Mouse (Mus musculus) heart, postnatal 0 days (tissue): Measurements from ENCODE around the gene Tnfrsf8. TPM values are rescaled to one million over a fixed set of nuclear protein-coding genes. Genes with fewer than 3 reads are reported as not detected.

Experiments used
- ATAC-seq: fragments of 200-750 bp; cut with Nextera tagmentation; 2 replicates; pipeline ENCODE4 v1.8.0; 2017; ENCODE audit warnings: low read depth, moderate number of reproducible peaks, moderate library complexity; ENCODE audit not compliant: insufficient read depth
- DNase-seq: peaks from one replicate; pipeline ENCODE4 v3.0.0-alpha.2; 2016; ENCODE audit warnings: low spot score
- H3K27ac ChIP-seq: fragments of 300-500 bp; sonication (generic); 2 replicates; pipeline ENCODE4 v1.5.1; 2014; ENCODE audit warnings: low read depth, mild to moderate bottlenecking
- H3K27me3 ChIP-seq: fragments of 300-500 bp; sonication (generic); 2 replicates; pipeline ENCODE4 v1.6.1; 2014; ENCODE audit warnings: low read length, mixed read lengths; ENCODE audit not compliant: control insufficient read depth, insufficient read depth
- H3K36me3 ChIP-seq: fragments of 300-500 bp; sonication (generic); replicated peaks from 2 replicates; pipeline ENCODE4 v1.6.1; 2014; ENCODE audit warnings: low read length, mixed read lengths; ENCODE audit not compliant: control insufficient read depth, insufficient read depth
- H3K4me1 ChIP-seq: fragments of 300-500 bp; sonication (generic); 2 replicates; pipeline ENCODE4 v1.6.1; 2014; ENCODE audit warnings: antibody characterized with exemption; ENCODE audit not compliant: control insufficient read depth, insufficient read depth
- H3K4me2 ChIP-seq: fragments of 300-500 bp; sonication (generic); 2 replicates; pipeline ENCODE4 v1.6.1; 2014; ENCODE audit warnings: low read depth, mild to moderate bottlenecking, low read length, moderate library complexity
- H3K4me3 ChIP-seq: fragments of 300-500 bp; sonication (generic); 2 replicates; pipeline ENCODE4 v1.5.1; 2014; ENCODE audit warnings: low read depth, low read length
- H3K9ac ChIP-seq: fragments of 300-500 bp; sonication (generic); replicated peaks from 2 replicates; pipeline ENCODE4 v1.6.1; 2014; ENCODE audit warnings: low read depth, low read length, mixed read lengths
- H3K9me3 ChIP-seq: fragments of 300-500 bp; sonication (generic); replicated peaks from 2 replicates; pipeline ENCODE4 v1.6.1; 2016; ENCODE audit warnings: low read length; ENCODE audit not compliant: control insufficient read depth
- CTCF ChIP-seq: IDR thresholded peaks from 2 replicates; pipeline ENCODE4 v1.5.1; 2016; ENCODE audit warnings: antibody characterized with exemption, control low read depth, low read depth
- EP300 ChIP-seq: IDR thresholded peaks from 2 replicates; pipeline ENCODE4 v1.6.1; 2016; ENCODE audit warnings: antibody characterized with exemption, low read depth
- WGBS: fragments of 180-500 bp; shearing (Covaris S2); extraction: QIAGEN DNeasy Blood & Tissue Kit; methylation state at CpG from one replicate; pipeline ENCODE4 v1.1.7; 2014; 5-methylcytosine and 5-hydroxymethylcytosine counted together
- polyA plus RNA-seq: library from polyadenylated mRNA; unstranded; fragments of >200 nt; fragmentation: Nextera tagmentation; extraction: Ambion mirVana; gene quantifications from 2 replicates; pipeline ENCODE4 v1.2.1, GENCODE M21; 2015
- total RNA-seq: library from RNA; depleted of rRNA; stranded (reverse); fragments of >200 nt; gene quantifications from 2 replicates; pipeline ENCODE4 v1.2.3, GENCODE M21; 2014; ENCODE audit warnings: low replicate concordance

Gene Tnfrsf8
- total and polyA plus RNA-seq, 2 experiments from 2014 or later: 0.04 TPM; not detected in 1

DNA sequence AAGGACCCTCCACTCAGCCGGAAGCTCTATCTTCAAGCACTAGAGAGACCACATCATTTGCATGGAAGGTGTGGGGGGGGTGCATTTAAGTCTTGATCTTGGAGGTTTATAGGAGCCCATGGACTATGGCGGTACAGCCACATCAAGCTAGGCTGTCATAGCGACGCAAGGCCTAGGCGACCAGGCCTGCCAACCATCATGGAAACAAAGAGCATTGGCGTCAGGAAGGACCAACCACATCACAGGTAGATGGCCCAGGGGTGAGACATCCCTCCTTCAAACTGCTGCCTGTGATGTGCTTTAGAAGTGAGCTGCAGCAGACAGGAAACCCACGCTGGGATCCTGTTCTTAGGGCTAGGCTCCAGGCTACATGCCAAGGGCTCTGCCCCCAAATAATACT lies 78.9 kb downstream of the Tnfrsf8 start:
- ATAC-seq (no peak), DNase-seq (no peak)
- Histone ChIP-seq H3K4me1 (0 out of 2 replicates have a peak, but pooled peaks cover 9% of the 10 kb centered on the region), H3K4me3 (no peak overlapping the region), H3K9ac (no peak overlapping the region), H3K36me3 (no peaks in the 10 kb centered on the region), H3K9me3 (no peaks in the 10 kb centered on the region), H3K27me3 (no peaks in the 10 kb centered on the region), H3K4me2 (no peak overlapping the region), H3K27ac (no peak overlapping the region)
- WGBS: 82% methylated on average over 7 of the region's 7 CpGs
- TF ChIP-seq EP300 (no peak), CTCF (no peak)

DNA sequence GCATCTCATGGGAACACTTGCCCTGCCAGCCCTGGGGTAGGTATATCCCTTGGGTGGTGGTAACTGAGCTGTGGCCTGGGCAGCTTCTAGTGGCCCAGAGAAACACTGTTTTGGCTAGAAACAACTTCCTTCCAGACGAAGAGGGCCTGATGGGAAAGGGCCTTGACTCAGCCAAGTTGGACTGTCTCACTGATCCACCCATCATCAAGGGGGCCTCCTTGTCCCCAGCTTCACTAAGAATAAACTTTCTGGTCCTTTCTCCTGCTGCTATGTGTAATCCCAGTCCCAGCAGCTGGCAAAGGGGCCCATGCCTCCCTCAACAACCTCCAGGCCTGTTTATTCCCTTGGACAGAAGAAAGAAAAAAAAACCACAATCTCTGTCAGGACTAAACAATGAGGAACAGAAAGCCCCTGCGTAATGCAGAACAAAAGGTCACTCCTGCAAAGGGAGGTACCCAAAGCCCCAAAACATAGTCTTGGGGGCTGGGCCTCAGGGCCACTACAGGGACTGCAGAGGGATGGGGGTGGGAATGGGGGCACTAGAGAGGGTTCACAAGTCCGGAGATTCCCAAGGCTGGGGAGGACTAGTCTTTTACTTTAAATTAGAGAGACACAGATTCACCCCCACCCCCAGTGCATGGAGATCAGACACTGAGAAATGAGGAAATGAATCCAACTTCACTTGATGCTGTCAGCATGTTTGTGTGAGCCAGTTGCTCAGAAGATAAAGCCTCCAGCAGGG lies 81.3 kb downstream of the Tnfrsf8 start:
- Histone ChIP-seq H3K36me3 (no peaks in the 10 kb centered on the region), H3K27ac (peak overlapping the region; percentile 59), H3K27me3 (no peaks in the 10 kb centered on the region), H3K4me2 (no peak overlapping the region), H3K4me3 (no peak overlapping the region), H3K9ac (no peak overlapping the region), H3K9me3 (no peaks in the 10 kb centered on the region), H3K4me1 (peaks cover 3% of the 10 kb centered on the region; the same call in 1 of the 2 replicates)
- peak; percentile 30; the same call in 1 of the 2 replicates for ATAC-seq
- no peak for TF ChIP-seq CTCF
- TF ChIP-seq EP300: no peak
- 41% methylated on average over 3 of the region's 3 CpGs for WGBS
- DNase-seq: peak; percentile 30

- no peak overlapping the region for H3K4me2 ChIP-seq
- no peaks in the 10 kb centered on the region; the same call in 1 of the 2 replicates for H3K4me1 ChIP-seq
- DNase-seq: no peak
- H3K36me3 ChIP-seq: no peaks in the 10 kb centered on the region
- H3K9ac ChIP-seq: no peak overlapping the region
- no peaks in the 10 kb centered on the region for H3K9me3 ChIP-seq
- no peak for ATAC-seq
- no peaks in the 10 kb centered on the region for H3K27me3 ChIP-seq
- WGBS: 82% methylated on average over 5 of the region's 5 CpGs
- no peak overlapping the region for H3K4me3 ChIP-seq
- TF ChIP-seq CTCF (no peak), EP300 (no peak)
- H3K27ac ChIP-seq: no peak overlapping the region
Measured at GRCm38 (mm10) chr4:145231732-145232131, 83.2 kb downstream of the Tnfrsf8 start.

DNA sequence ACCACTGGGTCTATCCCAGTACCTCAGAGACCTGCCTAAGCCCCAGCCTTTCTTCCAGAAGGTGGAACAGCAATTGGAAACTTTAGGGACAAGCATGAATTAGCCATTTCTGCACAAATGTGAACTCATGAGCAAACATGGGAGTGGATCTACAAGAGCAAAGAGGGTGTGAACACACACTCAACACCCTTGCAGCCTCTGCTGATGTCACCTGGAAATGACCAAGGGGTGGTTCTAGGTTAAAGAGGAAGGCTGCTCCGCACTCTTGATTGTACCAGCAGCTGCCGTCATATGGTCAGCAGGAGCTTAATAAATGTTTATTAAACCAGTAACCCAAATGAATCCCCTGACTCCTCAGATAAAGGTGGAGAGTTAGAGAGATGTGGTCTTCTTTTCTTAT lies 84.3 kb downstream of the Tnfrsf8 start:
- 79% methylated on average over 2 of the region's 2 CpGs for WGBS
- Histone ChIP-seq H3K27ac (no peak overlapping the region), H3K36me3 (no peaks in the 10 kb centered on the region), H3K4me2 (no peak overlapping the region), H3K27me3 (no peaks in the 10 kb centered on the region), H3K9ac (no peak overlapping the region), H3K4me3 (no peak overlapping the region), H3K9me3 (no peaks in the 10 kb centered on the region), H3K4me1 (no peaks in the 10 kb centered on the region; the same call in 1 of the 2 replicates)
- no peak for ATAC-seq
- DNase-seq: no peak
- no peak for TF ChIP-seq CTCF
- no peak for TF ChIP-seq EP300

GRCm38 (mm10) chr4:145229524-145230163 lies 85.3 kb downstream of the Tnfrsf8 start:
- no peaks in the 10 kb centered on the region; the same call in 1 of the 2 replicates for H3K4me1 ChIP-seq

More at GRCm38 (mm10) chr4:145229524-145230163, 85.3 kb downstream of the Tnfrsf8 start:
- no peaks in the 10 kb centered on the region for H3K27me3 ChIP-seq
- ATAC-seq (peak; percentile 48; the same call in 1 of the 2 replicates), DNase-seq (no peak)
- no peak for TF ChIP-seq EP300
- no peak for TF ChIP-seq CTCF
- H3K4me2 ChIP-seq: no peak overlapping the region
- H3K9me3 ChIP-seq: no peaks in the 10 kb centered on the region
- 75% methylated on average over 5 of the region's 5 CpGs for WGBS
- H3K4me3 ChIP-seq: no peak overlapping the region
- H3K36me3 ChIP-seq: no peaks in the 10 kb centered on the region
- no peak overlapping the region for H3K27ac ChIP-seq
- no peak overlapping the region for H3K9ac ChIP-seq
